Mouse (Mus musculus): Measurements from ENCODE around the gene Plod1.

Gene Plod1

DNA sequence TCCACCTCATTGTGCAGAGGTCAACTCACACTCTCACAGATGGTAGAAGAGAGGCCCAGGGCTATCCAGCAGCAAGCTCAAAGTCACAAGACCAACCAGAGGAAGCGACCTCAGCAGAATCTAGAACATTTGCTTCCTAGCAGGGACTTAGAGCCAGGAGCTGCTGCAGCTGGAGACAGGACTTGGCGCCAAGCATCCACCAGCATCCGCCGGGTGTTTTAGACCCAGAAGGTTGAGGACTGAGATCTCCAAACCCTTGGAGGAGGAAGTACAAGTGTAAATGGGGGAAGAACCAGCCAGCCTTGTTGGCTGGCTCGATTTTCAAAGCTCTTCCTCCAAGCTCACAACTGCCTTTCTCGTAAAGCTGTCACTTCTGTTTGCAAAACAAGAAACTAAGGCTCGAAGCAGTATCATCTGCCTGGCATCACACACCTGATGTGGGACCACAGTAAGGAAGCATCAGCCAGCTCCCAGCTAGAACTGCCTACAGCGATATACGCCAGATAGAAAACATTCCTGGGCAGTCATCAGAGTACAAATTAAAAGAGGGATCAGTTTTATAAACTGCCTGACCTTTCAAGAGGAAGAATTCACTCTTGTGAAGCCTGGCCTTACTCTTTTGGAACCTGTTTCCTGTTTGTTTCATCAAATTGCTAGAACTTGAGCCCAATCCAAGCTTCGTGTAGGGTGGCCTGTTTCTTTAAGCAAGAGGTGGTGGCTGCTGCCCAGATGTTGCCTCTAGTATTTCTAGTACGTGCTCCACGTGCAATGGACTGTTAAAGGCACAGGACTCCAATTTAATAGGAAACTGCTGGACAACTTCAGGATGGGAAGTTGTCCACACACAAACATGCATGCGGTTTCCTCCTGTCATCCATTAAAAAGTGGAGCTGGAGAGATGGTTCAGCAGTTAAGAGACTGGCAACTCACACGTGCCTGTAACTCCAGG, 1.9 kb upstream of the Plod1 start:
- DNase-seq (ENCODE audit: low spot score in 2 of 2), result no peak

DNA sequence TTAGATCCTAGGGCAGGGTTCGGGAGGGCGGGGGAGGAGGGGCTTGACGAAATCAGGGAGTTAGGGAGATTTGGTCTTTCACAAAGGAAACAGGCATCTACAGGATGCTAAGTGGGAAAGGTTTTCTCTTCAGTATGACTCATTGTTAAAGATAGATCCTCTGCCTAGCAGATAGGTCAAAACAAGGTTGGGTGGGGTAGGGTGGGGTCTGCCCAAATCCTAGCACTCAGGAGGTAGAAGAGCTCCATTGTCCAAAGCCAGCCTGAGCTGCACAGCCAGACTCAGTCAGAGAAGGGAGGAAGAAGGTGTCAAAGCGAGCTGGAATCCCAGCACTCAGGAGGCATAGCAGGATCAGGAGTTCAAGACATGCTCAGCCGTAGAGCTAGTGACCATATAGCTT, 919 bp upstream of the Plod1 start:
- no peak for DNase-seq (ENCODE audit: low spot score in 2 of 2)

DNA sequence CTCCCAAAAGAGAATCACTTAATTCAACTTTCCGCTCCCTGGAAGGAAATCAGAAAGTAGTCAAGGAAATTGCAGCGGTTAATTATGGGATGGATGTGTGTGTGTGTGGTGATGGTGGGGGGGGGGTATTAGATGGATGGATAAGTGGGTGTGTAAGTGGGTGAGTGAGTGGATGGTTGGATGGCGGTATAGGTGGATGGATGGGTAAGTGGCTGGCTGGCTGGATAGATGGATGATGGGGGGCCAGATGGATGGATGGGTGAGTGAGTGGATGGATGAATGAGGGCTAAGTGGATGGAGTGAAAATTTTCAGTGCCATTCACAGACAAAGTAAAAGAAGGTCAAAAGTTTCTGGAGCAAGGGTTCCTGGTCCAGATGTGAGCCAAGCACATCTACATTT, 454 bp upstream of the Plod1 start:
- DNase-seq (ENCODE audit: low spot score in 2 of 2), result no peak

GRCm38 (mm10) chr4:147935904-147936303, 663 bp downstream of the Plod1 start:
- no peak for DNase-seq (ENCODE audit: low spot score in 2 of 2)

DNA sequence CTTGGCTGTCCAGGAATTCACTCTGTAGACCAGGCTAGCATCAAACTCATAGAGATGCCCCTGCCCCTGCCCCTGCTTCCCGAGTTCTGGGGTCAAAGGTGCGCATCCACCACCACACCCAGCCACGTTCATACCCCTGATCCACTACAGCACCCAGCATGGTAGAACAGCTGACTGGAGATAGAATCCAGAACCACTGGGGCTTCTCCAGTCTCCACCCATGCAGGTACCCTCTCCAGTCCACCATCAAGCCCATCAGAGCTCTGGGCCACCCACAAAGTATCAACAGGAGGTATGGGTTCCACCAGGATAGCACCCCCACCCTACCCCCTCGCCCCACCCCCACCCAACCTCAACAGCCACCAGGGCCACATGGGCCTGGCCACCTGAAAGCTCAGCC, 2.0 kb downstream of the Plod1 start:
- no peak for DNase-seq (ENCODE audit: low spot score in 2 of 2)

DNA sequence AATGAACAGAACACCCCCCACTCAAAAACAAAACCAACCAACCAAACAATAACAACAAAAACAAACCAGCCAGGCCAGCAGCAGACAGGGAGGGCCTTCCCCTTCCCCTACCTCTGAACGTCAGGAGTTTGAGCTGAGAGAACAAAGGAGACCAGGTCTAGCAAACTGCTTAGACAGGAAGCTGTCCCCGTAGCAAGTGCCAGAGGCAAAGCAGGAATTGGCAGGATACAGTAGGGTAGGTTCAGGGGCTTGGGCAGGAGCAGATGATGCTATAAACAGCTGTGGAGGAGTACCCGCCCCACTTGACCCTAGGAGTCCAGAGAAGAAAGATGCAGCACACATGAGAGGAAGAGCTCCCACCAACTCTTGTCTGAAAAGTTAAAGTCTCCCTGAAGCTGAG, 2.4 kb downstream of the Plod1 start:
- DNase-seq (ENCODE audit: low spot score in 2 of 2), result no peak

DNA sequence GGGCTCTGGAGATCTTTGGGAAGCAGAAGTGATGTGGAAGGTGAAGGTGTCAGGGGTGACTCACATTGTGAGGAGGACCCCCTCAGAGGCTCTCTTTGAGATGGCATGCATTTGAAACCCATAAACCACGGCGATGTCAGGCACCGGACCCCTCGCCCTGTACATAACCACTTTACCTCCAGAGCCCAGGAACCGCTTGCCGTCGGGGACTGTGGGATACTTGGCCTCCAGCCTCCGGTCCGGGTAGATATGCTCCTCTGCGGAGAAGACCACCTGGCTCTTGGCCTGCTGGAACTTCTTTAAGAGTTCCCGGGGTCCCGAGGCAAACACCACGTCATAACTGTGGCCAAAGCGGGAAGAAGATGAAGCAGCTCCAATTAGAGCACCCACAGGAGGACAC, 5.6 kb downstream of the Plod1 start:
- no peak for DNase-seq (ENCODE audit: low spot score in 2 of 2)

GRCm38 (mm10) chr4:147928540-147928939, 8.0 kb downstream of the Plod1 start:
- no peak for DNase-seq (ENCODE audit: low spot score in 2 of 2)

- DNase-seq (ENCODE audit: low spot score in 2 of 2), result no peak
These were observed 8.4 kb downstream of the Plod1 start for GRCm38 (mm10) chr4:147928136-147928535.

DNA sequence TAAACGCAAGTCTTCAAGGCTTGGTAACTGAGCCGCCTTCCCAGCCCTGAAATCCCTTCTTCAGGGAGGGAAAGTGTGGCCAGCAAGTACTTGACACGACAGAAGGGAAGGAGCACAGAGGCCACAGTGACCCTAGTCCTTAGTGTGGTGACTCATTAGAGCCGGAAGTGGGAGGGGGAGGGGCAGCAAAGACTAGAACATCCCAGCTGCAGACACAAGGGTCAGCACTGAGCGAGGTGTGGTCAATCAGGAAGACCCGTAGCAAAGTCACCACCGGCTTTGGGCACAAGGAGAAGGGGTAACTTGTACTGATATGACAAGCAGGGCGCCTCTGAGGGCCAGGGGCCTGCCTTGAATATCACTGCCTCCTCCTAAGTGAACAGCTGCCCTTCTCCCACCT, 8.9 kb downstream of the Plod1 start:
- DNase-seq (ENCODE audit: low spot score in 2 of 2), result no peak

DNA sequence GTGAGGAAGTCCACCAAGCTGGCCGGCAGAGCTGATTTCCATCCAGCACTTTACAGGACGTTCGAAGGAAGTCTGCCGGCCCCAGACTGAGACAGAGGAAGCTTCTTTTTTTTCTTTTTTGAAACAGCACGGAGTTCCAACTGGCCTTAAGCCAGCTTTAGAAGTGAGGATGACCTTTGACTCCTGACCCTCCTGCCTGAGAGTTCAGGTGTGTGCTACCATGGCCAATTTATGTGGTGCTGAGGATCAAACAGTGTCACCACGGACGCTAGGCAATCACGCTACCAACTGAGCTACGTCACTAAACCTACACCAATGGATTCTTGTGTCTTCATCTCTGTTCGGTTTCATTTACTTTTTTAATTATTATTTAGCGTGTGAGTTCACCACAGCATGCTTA, 14.2 kb downstream of the Plod1 start:
- no peak for DNase-seq (ENCODE audit: low spot score in 2 of 2)

- DNase-seq (ENCODE audit: low spot score in 2 of 2), result no peak
These were observed 15.6 kb downstream of the Plod1 start for GRCm38 (mm10) chr4:147920973-147921372.

DNA sequence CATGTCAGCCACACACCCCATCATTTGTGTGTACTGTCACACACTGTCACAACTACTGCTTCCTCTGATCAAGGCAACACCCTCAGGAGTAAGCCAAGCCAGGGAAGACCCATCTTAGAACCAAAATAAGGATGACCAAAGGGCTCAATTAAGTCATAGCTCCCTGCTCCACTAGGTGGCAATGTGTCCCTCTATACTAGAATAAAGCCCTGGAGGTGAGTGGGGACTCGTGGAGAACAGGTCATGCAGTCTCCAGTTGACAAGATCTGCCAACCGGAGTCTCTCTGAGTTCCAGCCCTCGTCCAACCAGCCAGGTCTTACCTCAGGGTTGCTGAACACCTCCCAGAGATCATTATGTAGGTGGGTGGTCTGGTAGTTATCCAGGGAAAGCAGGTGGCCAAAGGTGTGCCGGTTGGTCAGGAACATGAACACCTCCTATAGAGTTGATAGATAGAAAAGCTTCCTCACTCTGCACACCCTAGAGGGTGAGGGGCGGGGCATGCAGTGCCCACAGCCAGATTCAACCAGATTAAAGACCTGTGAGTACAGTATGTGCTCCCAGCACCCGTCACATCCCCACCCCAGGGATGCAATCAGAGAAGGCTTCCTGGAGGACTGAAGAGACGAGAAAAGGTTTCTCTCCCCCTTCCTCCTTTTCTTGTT, 18.0 kb downstream of the Plod1 start:
- peak in 1 of 2 experiments; percentile 33 for DNase-seq (ENCODE audit: low spot score in 2 of 2)

DNA sequence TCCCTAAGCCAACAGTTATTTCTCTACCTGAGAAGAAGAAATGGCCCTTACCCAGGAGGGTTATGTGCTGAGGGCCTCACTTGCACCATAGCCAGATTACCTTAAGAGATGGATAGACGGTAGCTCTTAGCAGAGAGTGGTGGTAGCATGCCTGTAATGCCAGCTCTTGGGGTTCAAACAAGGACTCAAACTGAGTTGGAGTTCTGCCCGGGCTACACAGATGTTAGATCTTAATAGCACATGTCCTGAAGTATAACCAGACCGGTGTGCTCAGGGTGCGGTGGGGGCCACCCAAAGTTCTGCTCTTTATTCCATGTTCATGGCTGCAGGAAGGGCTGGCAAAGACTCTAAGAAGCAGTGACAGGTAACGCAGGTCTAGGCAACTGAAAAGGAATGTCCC, 27.1 kb downstream of the Plod1 start:
- DNase-seq (ENCODE audit: low spot score in 2 of 2), result no peak

GRCm38 (mm10) chr4:147906230-147906629, 30.3 kb downstream of the Plod1 start:
- DNase-seq (ENCODE audit: low spot score in 2 of 2), result no peak

GRCm38 (mm10) chr4:147905090-147905659, 31.4 kb downstream of the Plod1 start:
- DNase-seq (ENCODE audit: low spot score in 2 of 2), result no peak

DNA sequence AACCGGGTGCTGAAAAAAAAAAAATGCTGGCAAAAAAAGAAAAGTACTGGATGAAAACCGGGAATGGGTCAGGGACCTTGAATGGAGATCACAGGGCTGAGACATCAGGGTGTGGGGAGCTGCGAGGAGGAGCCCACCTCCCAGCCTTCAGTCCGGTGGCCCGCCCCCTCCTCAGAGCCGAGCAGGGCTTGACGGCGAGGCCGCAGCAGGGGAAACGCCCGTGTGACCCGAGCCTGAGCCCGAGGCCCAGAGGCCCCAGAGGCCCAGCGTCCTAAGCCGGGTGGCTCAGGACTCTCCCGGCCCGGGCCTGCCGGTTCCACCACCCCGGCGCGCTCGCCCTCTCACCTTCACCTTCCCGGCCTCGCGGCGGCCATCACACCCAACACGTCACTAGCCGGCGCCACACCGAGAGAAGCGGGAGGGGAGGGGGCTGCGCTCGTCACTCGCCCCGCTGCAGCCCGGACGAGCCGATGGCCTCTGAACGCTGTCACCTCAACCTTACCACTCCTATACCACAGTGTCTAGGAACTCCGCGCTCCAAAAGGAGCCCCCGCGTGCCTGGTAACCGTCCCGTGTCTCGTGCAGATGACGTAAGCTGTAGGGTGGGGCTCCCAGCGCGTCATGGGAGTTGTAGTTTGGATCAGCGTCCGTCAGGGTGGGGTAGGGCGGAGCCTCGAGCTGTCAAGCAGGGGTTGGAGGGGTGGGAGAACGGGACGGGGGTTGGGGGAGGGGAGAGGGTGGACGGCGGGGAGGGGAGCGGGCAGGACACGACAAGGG, 32.1 kb downstream of the Plod1 start, which contains the start of gene Mfn2:
Gene Mfn2 (minus strand): TSS at position 392 of the 777 bp plus-strand sequence.
- peak; percentile 84 to 93 for DNase-seq (ENCODE audit: low spot score in 2 of 2)

DNA sequence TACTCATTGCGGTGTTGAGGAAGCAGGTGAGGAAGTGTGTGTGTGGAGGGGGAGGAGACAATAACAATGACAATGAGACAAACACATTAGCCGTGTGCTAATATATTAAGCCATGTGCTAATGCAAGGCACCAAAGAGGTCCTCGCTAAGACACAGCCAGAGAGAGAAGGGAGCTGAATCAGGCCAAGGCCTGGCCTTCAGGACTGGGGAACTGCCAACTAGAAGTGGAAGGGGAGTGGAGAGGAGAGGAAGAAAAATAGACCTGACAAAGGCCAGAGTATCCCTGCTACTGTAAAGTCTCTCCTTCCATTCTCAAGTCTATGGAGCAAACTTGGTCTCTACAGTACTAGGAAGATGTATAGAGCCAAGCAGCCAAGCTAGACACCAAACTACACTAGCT, 33.0 kb downstream of the Plod1 start:
- no peak for DNase-seq (ENCODE audit: low spot score in 2 of 2)

DNA sequence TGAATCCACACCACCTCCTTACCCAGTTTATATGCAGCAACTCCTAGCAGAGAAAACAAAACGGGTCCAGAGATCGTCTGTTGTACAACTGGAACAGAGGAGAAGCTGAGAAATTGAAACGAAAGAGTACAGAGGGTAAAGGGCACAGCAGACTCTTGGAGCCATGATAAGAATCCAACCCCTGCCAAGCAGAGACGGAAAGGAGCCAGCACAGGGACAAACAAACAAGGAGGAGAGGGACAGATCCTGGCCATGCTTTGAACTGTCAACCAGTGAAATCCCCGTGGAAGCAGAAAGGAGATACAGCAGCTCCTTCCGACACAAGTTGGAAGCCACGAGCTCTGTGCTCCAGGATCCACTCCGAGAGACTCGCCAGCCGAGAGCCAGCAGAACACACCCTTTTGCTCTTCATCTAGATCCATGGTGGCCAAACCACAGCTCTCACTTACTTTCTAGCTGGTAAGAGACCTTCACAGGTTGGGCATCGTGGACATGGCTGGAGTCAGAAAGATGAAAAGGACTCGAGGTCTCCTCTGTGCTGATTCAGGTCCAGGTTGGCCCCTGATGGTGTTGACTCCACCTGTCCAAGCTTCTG, 33.6 kb downstream of the Plod1 start:
- no peak for DNase-seq (ENCODE audit: low spot score in 2 of 2)

DNA sequence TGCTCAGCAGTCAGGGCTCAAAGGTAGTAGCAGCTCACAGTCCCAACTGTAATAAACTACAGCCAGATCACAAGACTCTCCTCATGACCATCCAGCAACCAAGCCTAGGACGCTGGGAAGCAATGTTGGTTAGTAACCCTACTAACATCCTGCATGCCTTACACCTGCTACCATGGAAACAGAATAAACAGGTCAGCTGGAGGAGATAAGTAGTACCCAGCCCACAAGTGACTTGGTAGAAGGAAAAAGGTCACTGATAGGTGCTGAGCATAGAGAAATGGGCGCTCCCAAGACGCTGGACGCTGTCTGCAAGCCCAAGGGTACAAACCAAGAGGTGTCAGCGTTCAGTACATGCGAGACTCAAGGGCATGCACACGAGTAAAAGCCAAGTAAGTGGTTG, 36.1 kb downstream of the Plod1 start:
- no peak for DNase-seq (ENCODE audit: low spot score in 2 of 2)

DNA sequence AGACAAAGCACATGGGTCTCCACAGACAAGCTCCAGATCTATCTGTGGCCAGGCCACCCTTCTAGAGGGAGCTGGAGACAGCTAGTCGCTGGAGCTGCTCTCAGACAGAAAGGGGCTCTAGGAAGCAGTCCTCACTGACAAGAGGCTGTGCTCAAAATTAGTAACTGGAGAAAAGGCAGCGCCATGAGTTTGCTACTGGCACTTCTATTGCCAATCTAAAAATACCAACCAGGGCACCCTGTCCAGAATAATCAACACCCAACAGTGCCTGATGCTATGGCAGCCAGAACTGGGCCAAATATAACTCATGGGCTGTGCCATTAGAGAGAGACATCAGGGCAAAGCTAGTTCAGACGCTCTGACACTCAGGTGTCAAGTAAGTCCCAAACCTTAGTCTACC, 39.2 kb downstream of the Plod1 start:
- no peak for DNase-seq (ENCODE audit: low spot score in 2 of 2)

DNA sequence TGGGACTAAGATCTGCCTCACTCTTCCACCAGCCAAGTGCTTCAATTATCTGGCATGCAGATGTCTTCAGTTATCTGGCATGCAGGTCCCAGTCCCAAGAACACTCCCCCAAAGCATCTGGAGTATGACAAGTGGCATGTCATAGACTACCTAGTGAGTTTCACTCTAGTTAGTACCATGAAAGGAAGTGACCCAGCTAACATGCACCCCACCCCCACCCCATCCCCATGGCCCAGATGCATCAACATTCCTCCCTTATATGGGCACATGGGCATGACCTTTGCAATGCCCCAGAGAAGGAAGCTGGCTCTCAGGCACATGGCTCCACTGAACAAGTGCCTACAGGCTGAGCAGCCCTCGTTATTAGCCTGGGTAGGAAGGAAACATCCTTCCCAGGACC, 40.2 kb downstream of the Plod1 start:
- no peak for DNase-seq (ENCODE audit: low spot score in 2 of 2)
